Mouse (Mus musculus): ENCODE measurements around the gene Lrrc3c.

GRCm38 (mm10) chr11:98581286-98582029 is 16.6 kb upstream of the Lrrc3c start:
- TF ChIP-seq POLR2A (IDR thresholded peaks at IDR 0.05; ENCODE audit: insufficient read depth, low read depth, low read length) (no peak), CTCF (IDR thresholded peaks at IDR 0.05) (no peak), EP300 (IDR thresholded peaks at IDR 0.05; ENCODE audit: insufficient read depth, low read depth, low read length) (no peak)
